Mouse (Mus musculus): ENCODE measurements around the gene Rapgef1.

GRCm38 (mm10) chr2:29627337-29627736, 7.8 kb downstream of the Rapgef1 start:
- TF ChIP-seq POLR2A (IDR thresholded peaks at IDR 0.05; ENCODE audit: control insufficient read depth, extremely low read depth, insufficient read depth, low read length, poor library complexity), result no peak
- TF ChIP-seq CTCF (IDR thresholded peaks at IDR 0.05; ENCODE audit: borderline replicate concordance, control insufficient read depth, extremely low read depth, insufficient read depth, low read length, poor library complexity), result no peak

Data from thymus, adult 2 months (tissue).